Mouse (Mus musculus): ENCODE data around the gene Pmf1.

The Pmf1 gene

DNA sequence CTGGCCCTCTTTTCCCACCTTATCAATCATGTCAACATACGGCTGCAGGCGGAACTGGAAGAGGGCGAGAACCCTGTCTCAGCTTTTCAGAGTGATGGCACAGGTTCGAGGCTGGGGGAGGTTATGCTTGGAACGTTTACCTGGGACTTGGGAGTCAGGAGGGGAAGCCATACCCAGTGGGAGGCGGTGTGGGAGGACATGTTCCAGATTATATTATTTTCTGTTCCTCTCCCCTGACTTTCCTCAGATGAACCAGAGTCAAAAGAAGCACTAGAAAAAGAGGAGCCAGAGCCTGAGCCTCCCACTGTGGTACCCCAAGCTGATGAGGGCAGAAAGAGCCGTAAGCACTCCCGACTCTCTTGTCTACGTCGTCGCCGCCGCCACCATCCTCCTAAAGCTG is 59.4 kb downstream of the Pmf1 start:
- DNase-seq: no peak

Data from thymus, postnatal 36 days (tissue).